Mouse (Mus musculus) CH12.LX (cell line): ENCODE measurements around the gene Fam210b.

ENCODE experiments used
- CTCF ChIP-seq, 2 experiments: IDR thresholded peaks in 1 of 2; conservative IDR thresholded peaks in 1 of 2; 2 replicates each; pipeline ENCODE4 v1.5.1; 2011 to 2012; ENCODE audit warnings: low read depth in 2 of 2, low read length in 2 of 2, improper control_type of control experiment in 1 of 2, inconsistent platforms in 1 of 2, mild to moderate bottlenecking in 1 of 2, moderate library complexity in 1 of 2
- EP300 ChIP-seq: IDR thresholded peaks from 2 replicates; pipeline ENCODE4 v1.6.1; 2011; ENCODE audit warnings: low read length, improper control_type of control experiment
- POLR2A ChIP-seq: IDR thresholded peaks from 2 replicates; pipeline ENCODE4 v1.6.1; 2011; ENCODE audit warnings: low read depth, mild to moderate bottlenecking, improper control_type of control experiment, low read length
- SIN3A ChIP-seq: IDR thresholded peaks from 2 replicates; pipeline ENCODE4 v1.6.1; 2012; ENCODE audit warnings: low read length, improper control_type of control experiment, inconsistent platforms
- TBP ChIP-seq: conservative IDR thresholded peaks from 2 replicates; pipeline ENCODE4 v1.6.1; 2011; ENCODE audit warnings: low read depth, low read length, improper control_type of control experiment

DNA sequence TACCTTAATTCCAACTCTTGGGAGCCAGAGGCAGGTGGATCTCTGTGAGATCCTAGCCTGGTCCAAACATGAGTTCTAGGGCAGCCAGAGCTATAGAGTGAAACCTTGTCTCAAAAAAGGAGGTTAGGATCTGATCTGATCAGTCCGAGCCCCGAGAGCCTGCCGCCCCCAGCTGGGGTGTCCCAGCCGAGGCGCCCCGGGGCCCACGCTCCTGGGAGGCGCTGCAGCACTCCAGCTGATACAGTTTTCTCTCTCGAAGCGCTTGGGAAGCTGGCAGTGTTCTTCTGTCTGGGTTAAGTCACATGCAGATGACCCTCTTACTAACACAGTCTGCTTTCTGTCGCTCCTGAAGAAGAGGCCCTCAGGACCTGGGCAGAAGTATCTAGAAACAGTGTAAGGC, 36.0 kb downstream of the Fam210b start:
- no peak for TF ChIP-seq SIN3A
- TF ChIP-seq EP300: no peak
- TF ChIP-seq POLR2A: no peak
- TF ChIP-seq TBP: no peak
- TF ChIP-seq CTCF (conservative IDR thresholded peaks at IDR 0.05 in 1 of 2, IDR thresholded peaks at IDR 0.05 in 1 of 2; ENCODE audit: low read depth in 2 of 2, low read length in 2 of 2): no peak
